Mouse (Mus musculus) lung, embryonic 14.5 days (tissue): ENCODE results near the gene Oas1h. TPM values are rescaled to one million over a fixed set of nuclear protein-coding genes. Genes with fewer than 3 reads are reported as not detected.

Experiments
- ATAC-seq: fragments of 200-750 bp; cut with Nextera tagmentation; 2 replicates; pipeline ENCODE4 v1.8.0; 2017; ENCODE audit warnings: mild to moderate bottlenecking, moderate TSS enrichment, moderate library complexity; ENCODE audit not compliant: insufficient read depth
- DNase-seq: peaks from one replicate; pipeline ENCODE4 v3.0.0-alpha.2; 2015
- H3K27ac ChIP-seq: fragments of 300-500 bp; sonication (generic); 2 replicates; pipeline ENCODE4 v1.5.1; 2014; ENCODE audit warnings: low read depth, mild to moderate bottlenecking, moderate library complexity
- H3K27me3 ChIP-seq: fragments of 300-500 bp; sonication (generic); 2 replicates; pipeline ENCODE4 v1.6.1; 2014; ENCODE audit warnings: low read length, control low read depth; ENCODE audit not compliant: insufficient read depth
- H3K36me3 ChIP-seq: fragments of 300-500 bp; sonication (generic); 2 replicates; pipeline ENCODE4 v1.6.1; 2014; ENCODE audit warnings: control low read depth; ENCODE audit not compliant: insufficient read depth
- H3K4me1 ChIP-seq: fragments of 300-500 bp; sonication (generic); 2 replicates; pipeline ENCODE4 v1.6.1; 2014; ENCODE audit warnings: antibody characterized with exemption, control low read depth; ENCODE audit not compliant: insufficient read depth
- H3K4me2 ChIP-seq: fragments of 300-500 bp; sonication (generic); 2 replicates; pipeline ENCODE4 v1.6.1; 2014; ENCODE audit warnings: mild to moderate bottlenecking
- H3K4me3 ChIP-seq: fragments of 300-500 bp; sonication (generic); 2 replicates; pipeline ENCODE4 v1.5.1; 2014; ENCODE audit warnings: low read depth, low read length
- H3K9ac ChIP-seq: fragments of 300-500 bp; sonication (generic); 2 replicates; pipeline ENCODE4 v1.6.1; 2014
- H3K9me3 ChIP-seq: fragments of 300-500 bp; sonication (generic); 2 replicates; pipeline ENCODE4 v1.6.1; 2016; ENCODE audit warnings: low read depth, low read length, control low read depth
- CTCF ChIP-seq: IDR thresholded peaks from 2 replicates; pipeline ENCODE4 v1.5.1; 2016; ENCODE audit warnings: antibody characterized with exemption, low read depth
- WGBS: fragments of 180-500 bp; shearing (Covaris S2); extraction: QIAGEN DNeasy Blood & Tissue Kit; methylation state at CpG from one replicate; pipeline ENCODE4 v1.1.7; 2014; 5-methylcytosine and 5-hydroxymethylcytosine counted together
- microRNA-seq: library from miRNA; unstranded; fragments of <30 nt; microRNA quantifications from one replicate; pipeline ENCODE4, GENCODE M21; 2016; ENCODE audit warnings: borderline number of aligned reads
- polyA plus RNA-seq: library from polyadenylated mRNA; unstranded; fragments of >200 nt; fragmentation: Nextera tagmentation; extraction: Ambion mirVana; gene quantifications from 2 replicates; pipeline ENCODE4 v1.2.1, GENCODE M21; 2014

The Oas1h gene
- polyA plus RNA-seq, 1 experiment from 2014 or later: not detected

DNA sequence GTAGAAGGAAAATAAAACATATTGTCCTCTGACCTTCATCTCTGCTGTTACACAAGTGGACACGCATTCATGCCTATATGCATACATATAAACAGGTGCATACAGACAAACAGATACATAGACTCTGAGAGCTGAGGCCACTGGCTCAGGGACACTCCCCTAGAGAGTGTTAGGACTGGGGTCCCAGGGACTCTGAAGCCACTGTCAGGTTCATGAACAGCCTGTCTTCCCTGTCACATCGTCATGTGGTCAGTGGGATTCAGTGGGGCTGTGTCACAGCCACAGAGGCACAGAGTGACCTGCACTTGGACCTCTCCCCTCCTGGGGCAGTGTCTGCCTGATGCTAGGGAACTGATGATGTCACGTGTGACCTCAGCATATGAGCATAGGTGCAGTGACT is 59.1 kb downstream of the Oas1h start:
- no peaks in the 10 kb centered on the region for H3K36me3 ChIP-seq
- 76% methylated on average over 3 of the region's 3 CpGs for WGBS
- ATAC-seq (no peak), DNase-seq (no peak)
- no peaks in the 10 kb centered on the region for H3K4me1 ChIP-seq
- no peak overlapping the region for H3K27ac ChIP-seq
- H3K9ac ChIP-seq: no peak overlapping the region
- no peak overlapping the region for H3K4me2 ChIP-seq
- H3K9me3 ChIP-seq: no peaks in the 10 kb centered on the region
- no peak overlapping the region for H3K4me3 ChIP-seq
- TF ChIP-seq CTCF: no peak
- no peaks in the 10 kb centered on the region for H3K27me3 ChIP-seq

Small RNAs within 50 kb of the gene (microRNA-seq; reads per million reads assigned to microRNA genes)
- not detected for gene Gm22907

Other genes with a start within 250 kb of the Oas1h start
- gene Rita1, start 248.8 kb upstream of the Oas1h start, polyA plus RNA-seq: 7.2 and 9.5 TPM in 2 replicates
- 31.5 and 37.2 TPM in 2 replicates for gene Ddx54, start 248.7 kb upstream of the Oas1h start, polyA plus RNA-seq
- not detected in 2 replicates for gene Cfap73, start 227.2 kb upstream of the Oas1h start, polyA plus RNA-seq
- gene Rasal1, start 212.6 kb upstream of the Oas1h start, polyA plus RNA-seq: 0.15 TPM in 1 of 2 replicates, not detected in the other
- 2.2 and 2.8 TPM in 2 replicates for gene Dtx1, start 149.5 kb upstream of the Oas1h start, polyA plus RNA-seq
- 0.28 and 0.57 TPM in 2 replicates for gene Oas2, start 111.6 kb upstream of the Oas1h start, polyA plus RNA-seq
- gene Oas3, start 83.8 kb upstream of the Oas1h start, polyA plus RNA-seq: 0.05 and 0.07 TPM in 2 replicates
- gene Oas1e, start 65.9 kb upstream of the Oas1h start, polyA plus RNA-seq: not detected in 2 replicates
- 0.32 and 0.68 TPM in 2 replicates for gene Oas1c, start 48.9 kb upstream of the Oas1h start, polyA plus RNA-seq
- not detected in 2 replicates for gene Oas1f, start 14.1 kb upstream of the Oas1h start, polyA plus RNA-seq
- gene Oas1g, start 26.2 kb downstream of the Oas1h start, polyA plus RNA-seq: 0.20 TPM in 1 of 2 replicates, not detected in the other
- gene Oas1a, start 46.1 kb downstream of the Oas1h start, polyA plus RNA-seq: 1.4 and 1.8 TPM in 2 replicates
- not detected in 2 replicates for gene Oas1d, start 53.1 kb downstream of the Oas1h start, polyA plus RNA-seq
- 0.09 TPM in 1 of 2 replicates, not detected in the other for gene Rph3a, start 148.7 kb downstream of the Oas1h start, polyA plus RNA-seq